Mouse (Mus musculus) CH12.LX (cell line): ENCODE measurements at regions not wholly inside any gene's neighbourhood (a gene's known extent, or its start where the extent isn't known, plus 50 kb on each side); places are given as distances from the start of the nearest gene placed in this dataset.

Experiments used
- DNase-seq: peaks from one replicate; pipeline ENCODE4 v3.0.0-alpha.2; 2013; ENCODE audit errors: extremely low read depth
- H3K27ac ChIP-seq: 2 replicates; pipeline ENCODE4 v1.5.1; 2012; ENCODE audit warnings: low read depth, mild to moderate bottlenecking, control low read depth, moderate library complexity; ENCODE audit not compliant: insufficient read depth
- H3K27me3 ChIP-seq: replicated peaks from 2 replicates; pipeline ENCODE3; 2012; ENCODE audit warnings: inconsistent platforms
- H3K36me3 ChIP-seq, 2 experiments: replicated peaks in 1 of 2; 2 replicates each; pipeline versions ENCODE3 to v1.6.1; 2012; ENCODE audit warnings: inconsistent platforms in 1 of 2, low read length in 1 of 2, mild to moderate bottlenecking in 1 of 2, mixed read lengths in 1 of 2, moderate library complexity in 1 of 2; ENCODE audit not compliant: control insufficient read depth in 1 of 2, insufficient read depth in 1 of 2
- H3K4me1 ChIP-seq, 2 experiments: 2 replicates each; pipeline ENCODE4 v1.6.1; 2012; ENCODE audit warnings: inconsistent platforms in 1 of 2, moderate library complexity in 1 of 2; ENCODE audit not compliant: insufficient read depth in 2 of 2, control insufficient read depth in 1 of 2
- H3K4me2 ChIP-seq: 2 replicates; pipeline ENCODE4 v1.6.1; 2012; ENCODE audit warnings: low read depth, mild to moderate bottlenecking, control low read depth; ENCODE audit not compliant: poor library complexity, insufficient read depth, severe bottlenecking
- H3K4me3 ChIP-seq, 3 experiments: fragments of 150-350 bp in 1 of 3; sonication (generic) in 1 of 3; replicated peaks in 1 of 3; 2 replicates each; pipeline versions ENCODE3 to v1.5.1; 2011 to 2012; ENCODE audit warnings: low read depth in 2 of 3, low read length in 2 of 3, mild to moderate bottlenecking in 2 of 3, moderate library complexity in 2 of 3, control low read depth in 1 of 3, improper control_type of control experiment in 1 of 3, inconsistent platforms in 1 of 3, mixed read lengths in 1 of 3; ENCODE audit not compliant: poor library complexity in 1 of 3
- H3K79me2 ChIP-seq: replicated peaks from 2 replicates; pipeline ENCODE4 v1.6.1; 2012; ENCODE audit warnings: mild to moderate bottlenecking, moderate library complexity; ENCODE audit not compliant: control insufficient read depth, poor library complexity, insufficient read depth, severe bottlenecking; ENCODE audit errors: extremely low read depth
- H3K9ac ChIP-seq: 2 replicates; pipeline ENCODE4 v1.6.1; 2012; ENCODE audit warnings: low read depth, mild to moderate bottlenecking, control low read depth, moderate library complexity; ENCODE audit not compliant: insufficient read depth
- H3K9me3 ChIP-seq: replicated peaks from 2 replicates; pipeline ENCODE3; 2012; ENCODE audit warnings: low read length, inconsistent platforms, mixed read lengths
- JUND ChIP-seq: conservative IDR thresholded peaks from 2 replicates; pipeline ENCODE4 v1.6.1; 2011; ENCODE audit warnings: low read depth, low read length, improper control_type of control experiment
- PAX5 ChIP-seq: IDR thresholded peaks from 2 replicates; pipeline ENCODE4 v1.6.1; 2012; ENCODE audit warnings: low read length, inconsistent platforms, mixed read lengths
- SMC3 ChIP-seq: IDR thresholded peaks from 2 replicates; pipeline ENCODE4 v1.6.1; 2011; ENCODE audit warnings: low read depth, low read length, improper control_type of control experiment
- dilution Hi-C: fragments of 300-500 bp; cut with MboI; formaldehyde crosslinking; loops from 2 replicates; pipeline ENCODE4 v1.14.3; 2020; ENCODE audit warnings: low sequenced_read_pairs; ENCODE audit not compliant: extremely low pct_unique_long_range_greater_than_20kb, extremely low pct_ligation_motif_present
- in situ Hi-C: fragments of 300-500 bp; cut with MboI; formaldehyde crosslinking; loops from 3 replicates; pipeline ENCODE4 v1.14.3; 2019; ENCODE audit warnings: low sequenced_read_pairs, low pct_ligation_motif_present, low pct_unique_long_range_greater_than_20kb, mixed read lengths

DNA sequence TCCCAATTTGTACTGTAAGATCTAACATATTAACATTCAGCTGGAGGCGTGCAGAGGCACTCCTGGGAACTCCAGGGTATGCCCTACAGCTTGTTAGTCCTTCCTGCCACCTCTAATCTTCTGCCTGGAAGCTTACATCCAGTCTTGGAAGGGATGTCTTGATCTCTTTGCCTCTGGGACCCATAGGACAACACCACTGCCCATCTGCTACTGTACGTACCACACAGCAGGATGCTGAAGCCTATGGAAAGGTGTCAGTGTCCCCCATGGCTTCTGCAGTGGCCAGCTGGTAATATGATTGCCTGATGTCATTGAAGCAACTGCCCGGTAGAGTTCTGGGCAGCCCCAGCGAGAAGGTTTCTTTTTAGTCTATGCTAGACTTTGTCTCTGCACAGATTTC lies 52.7 kb upstream of the Palm2 start:
- no peak for TF ChIP-seq SMC3
- no peak for TF ChIP-seq PAX5
- no peak for TF ChIP-seq JUND
- dilution Hi-C loops (no loop called here), in situ Hi-C loops (no loop called here)
- H3K9ac ChIP-seq: no peak overlapping the region
- H3K27me3 ChIP-seq: no peaks in the 10 kb centered on the region
- no peak overlapping the region for H3K4me3 ChIP-seq
- no peaks in the 10 kb centered on the region for H3K4me1 ChIP-seq
- no peak overlapping the region for H3K27ac ChIP-seq
- DNase-seq: no peak
- H3K9me3 ChIP-seq: no peaks in the 10 kb centered on the region
- no peaks in the 10 kb centered on the region for H3K36me3 ChIP-seq
- H3K4me2 ChIP-seq: no peak overlapping the region
- no peaks in the 10 kb centered on the region for H3K79me2 ChIP-seq
